Mouse (Mus musculus) right cerebral cortex, postnatal 4 days (tissue): Measurements from ENCODE around the gene Gm9780.
A peak's percentile ranks its signal among the peaks of the same experiment; 100 is the strongest.
"Not testable (repeated sequence)": the region's sequence is repeated elsewhere in the genome, so short reads cannot be mapped to it uniquely, and the experiment has no call there.

Experiments used
- DNase-seq: peaks from one replicate; pipeline ENCODE4 v3.0.0-alpha.2; 2022

Gene Gm9780

GRCm38 (mm10) chr14:26042611-26043010 is at the start of gene Gm9780:
Gm9780 (minus strand) TSS chr14:26042711.
- DNase-seq, result not testable (repeated sequence)

- DNase-seq, result not testable (repeated sequence)
Measured at GRCm38 (mm10) chr14:26081997-26082396, 39.5 kb upstream of the Gm9780 start, which contains the start of gene Cphx3. Cphx3 (plus strand) TSS chr14:26082297.

GRCm38 (mm10) chr14:26081216-26081615 is 38.7 kb upstream of the Gm9780 start, which contains the start of gene Cphx2:
Cphx2 (plus strand) TSS chr14:26081516.
- DNase-seq, result not testable (repeated sequence)

GRCm38 (mm10) chr14:26076620-26077390 is 34.3 kb upstream of the Gm9780 start:
- DNase-seq, result not testable (repeated sequence)

GRCm38 (mm10) chr14:26067325-26067633 is 24.8 kb upstream of the Gm9780 start, which contains the start of gene Tmem254c:
Tmem254c (minus strand) TSS chr14:26067355.
- not testable (repeated sequence) for DNase-seq

GRCm38 (mm10) chr14:26066574-26067324 is 24.2 kb upstream of the Gm9780 start:
- not testable (repeated sequence) for DNase-seq

- not testable (repeated sequence) for DNase-seq
Measured at GRCm38 (mm10) chr14:26059362-26059761, 16.9 kb upstream of the Gm9780 start.

- DNase-seq, result not testable (repeated sequence)
Measured at GRCm38 (mm10) chr14:26058184-26058583, 15.7 kb upstream of the Gm9780 start.

- DNase-seq, result not testable (repeated sequence)
Measured at GRCm38 (mm10) chr14:26048767-26049166, 6.3 kb upstream of the Gm9780 start.

- DNase-seq, result not testable (repeated sequence)
Measured at GRCm38 (mm10) chr14:26047026-26047425, 4.5 kb upstream of the Gm9780 start.

- DNase-seq, result not testable (repeated sequence)
Measured at GRCm38 (mm10) chr14:26045007-26045406, 2.5 kb upstream of the Gm9780 start.

- not testable (repeated sequence) for DNase-seq
Measured at GRCm38 (mm10) chr14:26035439-26035838, 7.1 kb downstream of the Gm9780 start.

GRCm38 (mm10) chr14:26034364-26034763 is 8.1 kb downstream of the Gm9780 start:
- not testable (repeated sequence) for DNase-seq

GRCm38 (mm10) chr14:26025653-26026052 is 16.9 kb downstream of the Gm9780 start:
- not testable (repeated sequence) for DNase-seq

- not testable (repeated sequence) for DNase-seq
Measured at GRCm38 (mm10) chr14:26022831-26023230, 19.7 kb downstream of the Gm9780 start.

- DNase-seq, result not testable (repeated sequence)
Measured at GRCm38 (mm10) chr14:26021555-26021954, 21.0 kb downstream of the Gm9780 start.

GRCm38 (mm10) chr14:26016414-26016813 is 26.1 kb downstream of the Gm9780 start:
- DNase-seq, result not testable (repeated sequence)

- DNase-seq, result not testable (repeated sequence)
Measured at GRCm38 (mm10) chr14:26007462-26007861, 35.0 kb downstream of the Gm9780 start.

GRCm38 (mm10) chr14:25981880-25982279 is 60.6 kb downstream of the Gm9780 start:
- DNase-seq, result peak; percentile 2

GRCm38 (mm10) chr14:25979242-25979941 is 63.1 kb downstream of the Gm9780 start:
- DNase-seq, result peak; percentile 3

- DNase-seq, result not testable (repeated sequence)
Measured at GRCm38 (mm10) chr14:25978371-25979241, 63.9 kb downstream of the Gm9780 start, which contains the start of gene Duxbl1. Duxbl1 (plus strand) TSS chr14:25978577.
